Mouse (Mus musculus) embryonic facial prominence, embryonic 13.5 days (tissue): ENCODE results near the gene Gm42417. TPM values are rescaled to one million over a fixed set of nuclear protein-coding genes. Genes with fewer than 3 reads are reported as not detected.
A peak's percentile ranks its signal among the peaks of the same experiment; 100 is the strongest.

Experiments
- ATAC-seq: fragments of 200-750 bp; cut with Nextera tagmentation; 2 replicates; pipeline ENCODE4 v1.8.0; 2017; ENCODE audit warnings: low read depth; ENCODE audit not compliant: insufficient number of reproducible peaks, insufficient read depth, low FRiP score, low TSS enrichment
- H3K27ac ChIP-seq: fragments of 300-500 bp; sonication (generic); 2 replicates; pipeline ENCODE4 v1.5.1; 2015; ENCODE audit warnings: moderate library complexity, mild to moderate bottlenecking, inconsistent platforms
- H3K27me3 ChIP-seq: fragments of 300-500 bp; sonication (generic); 2 replicates; pipeline ENCODE4 v1.6.1; 2015; ENCODE audit warnings: mild to moderate bottlenecking, inconsistent platforms
- H3K36me3 ChIP-seq: fragments of 300-500 bp; sonication (generic); 2 replicates; pipeline ENCODE4 v1.6.1; 2015; ENCODE audit warnings: mild to moderate bottlenecking, inconsistent platforms
- H3K4me1 ChIP-seq: fragments of 300-500 bp; sonication (generic); 2 replicates; pipeline ENCODE4 v1.6.1; 2015; ENCODE audit warnings: inconsistent platforms
- H3K4me2 ChIP-seq: fragments of 300-500 bp; sonication (generic); 2 replicates; pipeline ENCODE4 v1.6.1; 2015; ENCODE audit warnings: moderate library complexity, mild to moderate bottlenecking, inconsistent platforms
- H3K4me3 ChIP-seq: fragments of 300-500 bp; sonication (generic); 2 replicates; pipeline ENCODE4 v1.5.1; 2015; ENCODE audit warnings: mild to moderate bottlenecking, inconsistent platforms
- H3K9ac ChIP-seq: fragments of 300-500 bp; sonication (generic); 2 replicates; pipeline ENCODE4 v1.6.1; 2015; ENCODE audit warnings: mild to moderate bottlenecking, inconsistent platforms
- H3K9me3 ChIP-seq: fragments of 300-500 bp; sonication (generic); 2 replicates; pipeline ENCODE4 v1.6.1; 2016; ENCODE audit warnings: inconsistent platforms
- WGBS: fragments of 180-500 bp; shearing (Covaris S2); methylation state at CpG from one replicate; pipeline ENCODE4 v1.1.7; 2015; ENCODE audit warnings: mixed read lengths; 5-methylcytosine and 5-hydroxymethylcytosine counted together
- polyA plus RNA-seq: library from polyadenylated mRNA; unstranded; fragments of >200 nt; fragmentation: Nextera tagmentation; extraction: Ambion mirVana; gene quantifications from 2 replicates; pipeline ENCODE4 v1.2.1, GENCODE M21; 2015

Gm42417 gene
- not detected in 2 replicates for polyA plus RNA-seq

DNA sequence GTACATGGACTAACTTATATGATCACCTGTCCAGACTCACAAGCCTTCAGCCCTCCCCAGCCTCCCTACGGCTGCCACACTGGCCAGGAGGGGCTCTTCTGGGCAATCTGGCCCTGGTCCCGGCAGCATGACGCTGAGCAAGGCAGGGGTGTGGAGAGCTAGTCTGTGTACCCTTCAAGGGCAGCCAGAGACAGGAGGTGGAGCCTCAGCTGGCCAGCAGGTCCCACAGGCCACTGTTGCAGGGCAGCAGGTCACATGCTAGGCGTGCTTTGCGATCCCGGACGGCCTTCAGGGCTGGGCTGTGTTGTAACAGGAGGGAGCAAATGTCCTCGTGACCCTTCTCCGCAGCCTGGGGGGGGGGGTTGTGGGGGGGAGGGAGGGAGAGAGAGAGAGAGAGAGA, at the start of gene Gm42417:
Gene Gm42417 (minus strand): TSS at position 244 of the 400 bp plus-strand sequence.
- peaks cover 47% of the 10 kb centered on the region for H3K36me3 ChIP-seq
- H3K4me2 ChIP-seq = no peak within 1 kb of the TSS

DNA sequence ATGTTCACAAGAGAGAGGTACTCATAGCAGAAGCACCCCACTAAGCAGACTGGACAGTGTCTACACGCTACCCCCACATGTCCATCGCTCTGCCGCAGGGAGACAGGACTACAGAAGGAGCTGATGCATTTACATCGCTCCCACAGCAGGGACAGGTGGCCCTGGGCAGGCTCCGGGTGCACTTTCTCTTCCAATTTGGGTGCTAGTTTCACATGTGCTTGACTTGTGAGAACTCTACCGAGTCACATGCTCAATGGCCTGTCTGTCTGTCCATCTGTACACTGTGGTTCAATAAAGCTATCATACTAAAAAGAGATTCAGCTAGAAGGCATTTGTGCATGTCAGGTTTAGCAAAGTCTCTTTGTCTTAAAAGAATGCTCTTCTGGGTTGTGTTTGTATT, 48.6 kb upstream of the Gm42417 start:
- Histone ChIP-seq H3K4me3 (no peak overlapping the region), H3K4me1 (peaks cover 75% of the 10 kb centered on the region), H3K36me3 (no peaks in the 10 kb centered on the region), H3K4me2 (no peak overlapping the region), H3K27ac (peak overlapping the region; percentile 89), H3K9ac (no peak overlapping the region), H3K27me3 (no peaks in the 10 kb centered on the region), H3K9me3 (no peaks in the 10 kb centered on the region)
- WGBS = 85% methylated on average over 6 of the region's 6 CpGs
- ATAC-seq = no peak

More for the DNA sequence above, at the start of gene Gm42417:
- no peak within 1 kb of the TSS for H3K9ac ChIP-seq
- ATAC-seq = no peak
- no peaks in the 10 kb centered on the region for H3K9me3 ChIP-seq
- H3K27ac ChIP-seq = no peak within 1 kb of the TSS
- H3K4me3 ChIP-seq = no peak within 1 kb of the TSS
- 56% methylated on average over 9 of the region's 9 CpGs for WGBS
- no peaks in the 10 kb centered on the region for H3K27me3 ChIP-seq
- peaks cover 14% of the 10 kb centered on the region for H3K4me1 ChIP-seq

DNA sequence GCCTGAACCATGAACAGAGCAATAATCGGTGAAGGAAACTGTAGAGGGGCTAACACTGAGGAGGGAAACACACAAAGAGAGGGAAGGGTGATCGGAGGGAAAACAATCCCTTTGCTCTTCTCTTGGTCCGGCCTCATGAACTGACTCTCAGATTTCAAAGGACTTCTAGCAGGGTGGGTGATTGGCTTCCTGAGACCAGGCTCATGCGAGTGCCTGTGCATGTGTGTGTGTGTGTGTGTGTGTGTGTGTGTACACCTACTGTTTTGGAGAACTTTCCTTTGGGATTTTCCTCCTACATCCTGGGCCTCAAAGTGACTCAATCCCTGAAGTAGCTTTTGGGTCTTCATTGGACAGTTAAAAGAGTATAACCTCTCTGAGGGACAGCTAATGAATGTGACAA, 47.1 kb upstream of the Gm42417 start:
- Histone ChIP-seq H3K27ac (no peak overlapping the region), H3K36me3 (no peaks in the 10 kb centered on the region), H3K27me3 (no peaks in the 10 kb centered on the region), H3K4me3 (no peak overlapping the region), H3K9ac (no peak overlapping the region), H3K4me1 (peaks cover 75% of the 10 kb centered on the region), H3K9me3 (no peaks in the 10 kb centered on the region), H3K4me2 (no peak overlapping the region)
- WGBS = 17% methylated on average over 4 of the region's 4 CpGs
- ATAC-seq = no peak

DNA sequence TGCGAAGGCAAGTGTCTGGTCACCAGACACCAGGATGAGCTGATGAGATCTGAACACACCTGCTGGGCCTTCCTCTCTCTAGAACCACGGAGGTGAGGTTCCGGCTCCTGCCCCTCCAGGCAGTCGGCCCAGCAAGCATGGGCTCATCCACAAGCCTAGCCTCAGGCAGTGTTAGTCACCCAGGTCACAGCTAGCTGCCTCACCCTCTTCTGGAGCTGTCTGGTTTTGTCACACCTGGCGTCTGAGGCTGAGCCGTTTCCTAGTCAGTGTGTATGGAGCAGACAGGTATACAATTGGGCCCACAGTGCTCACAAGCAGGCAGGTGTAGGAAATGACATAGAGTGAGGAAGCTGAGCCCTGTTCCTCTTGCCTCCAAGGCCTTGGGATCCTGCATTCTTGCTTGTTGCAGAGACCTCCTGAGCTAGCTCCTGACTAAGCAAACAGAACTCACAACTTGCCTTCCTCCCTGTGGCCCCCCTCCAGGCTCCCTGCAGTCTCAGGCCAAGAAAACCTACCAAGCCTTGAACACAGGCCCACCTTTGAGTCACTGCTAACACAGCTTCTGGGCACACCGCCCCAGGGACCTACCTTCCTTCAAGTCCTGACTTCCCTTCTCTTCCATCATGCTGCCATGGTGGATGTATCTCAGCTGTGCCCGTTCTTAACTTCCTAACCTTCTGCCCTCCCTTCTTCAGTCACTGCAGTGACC, 44.3 kb upstream of the Gm42417 start:
- Histone ChIP-seq H3K4me3 (no peak overlapping the region), H3K27ac (no peak overlapping the region)
- 67% methylated on average over 8 of the region's 8 CpGs for WGBS

DNA sequence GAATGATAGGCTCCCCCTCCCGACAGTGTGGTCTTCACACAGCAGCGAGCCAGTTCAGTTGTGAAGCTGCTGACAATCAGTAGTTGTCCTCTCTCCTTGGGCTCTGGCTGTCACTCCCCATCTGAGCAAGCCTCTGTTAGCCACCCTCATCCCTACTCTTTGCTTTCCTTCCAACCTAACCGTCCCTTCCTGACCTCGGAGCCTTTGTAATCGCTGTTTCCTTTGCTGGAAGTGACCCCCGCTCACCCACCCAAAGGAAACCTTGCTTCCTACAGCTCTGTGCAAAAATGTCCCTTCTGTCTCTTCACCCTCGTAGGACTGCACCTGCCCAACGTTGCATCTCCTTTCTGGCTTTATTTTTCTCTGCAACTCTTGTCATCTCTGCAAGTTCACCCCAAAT, 43.0 kb upstream of the Gm42417 start:
- Histone ChIP-seq H3K4me2 (no peak overlapping the region), H3K36me3 (no peaks in the 10 kb centered on the region), H3K4me1 (peaks cover 62% of the 10 kb centered on the region), H3K27ac (no peak overlapping the region), H3K9me3 (no peaks in the 10 kb centered on the region), H3K27me3 (no peaks in the 10 kb centered on the region), H3K9ac (no peak overlapping the region), H3K4me3 (no peak overlapping the region)
- no peak for ATAC-seq
- WGBS = 73% methylated on average over 8 of the region's 8 CpGs

More for the DNA sequence above, 44.3 kb upstream of the Gm42417 start:
- no peak for ATAC-seq
- no peaks in the 10 kb centered on the region for H3K27me3 ChIP-seq
- peaks cover 74% of the 10 kb centered on the region for H3K4me1 ChIP-seq
- no peaks in the 10 kb centered on the region for H3K36me3 ChIP-seq
- no peak overlapping the region for H3K4me2 ChIP-seq
- no peaks in the 10 kb centered on the region for H3K9me3 ChIP-seq
- H3K9ac ChIP-seq = no peak overlapping the region

DNA sequence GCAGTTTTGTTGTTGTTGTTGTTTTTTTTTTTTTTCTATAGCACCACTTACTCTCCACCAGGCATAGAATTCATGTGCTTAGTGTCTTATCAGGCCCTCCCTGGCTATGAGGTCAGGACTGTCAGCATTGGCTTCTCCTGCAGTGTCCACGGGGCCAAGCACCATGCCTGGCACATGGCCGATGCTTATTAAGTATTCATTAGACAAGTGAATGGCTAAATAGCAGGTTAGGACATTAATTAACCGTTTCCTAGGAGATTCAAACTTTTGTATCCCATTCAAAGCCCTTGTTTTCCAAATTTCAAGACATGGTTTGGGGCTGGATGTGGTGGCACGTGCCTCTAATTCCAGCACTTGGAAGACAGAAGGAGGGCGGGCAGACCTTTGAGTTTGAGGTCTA, 42.0 kb upstream of the Gm42417 start:
- 79% methylated on average over 5 of the region's 5 CpGs for WGBS
- Histone ChIP-seq H3K9ac (no peak overlapping the region), H3K9me3 (no peaks in the 10 kb centered on the region), H3K27ac (peak overlapping the region; percentile 92), H3K4me1 (peaks cover 62% of the 10 kb centered on the region), H3K4me3 (no peak overlapping the region), H3K36me3 (no peaks in the 10 kb centered on the region), H3K27me3 (no peaks in the 10 kb centered on the region), H3K4me2 (no peak overlapping the region; the same call in 1 of the 2 replicates)
- no peak for ATAC-seq

DNA sequence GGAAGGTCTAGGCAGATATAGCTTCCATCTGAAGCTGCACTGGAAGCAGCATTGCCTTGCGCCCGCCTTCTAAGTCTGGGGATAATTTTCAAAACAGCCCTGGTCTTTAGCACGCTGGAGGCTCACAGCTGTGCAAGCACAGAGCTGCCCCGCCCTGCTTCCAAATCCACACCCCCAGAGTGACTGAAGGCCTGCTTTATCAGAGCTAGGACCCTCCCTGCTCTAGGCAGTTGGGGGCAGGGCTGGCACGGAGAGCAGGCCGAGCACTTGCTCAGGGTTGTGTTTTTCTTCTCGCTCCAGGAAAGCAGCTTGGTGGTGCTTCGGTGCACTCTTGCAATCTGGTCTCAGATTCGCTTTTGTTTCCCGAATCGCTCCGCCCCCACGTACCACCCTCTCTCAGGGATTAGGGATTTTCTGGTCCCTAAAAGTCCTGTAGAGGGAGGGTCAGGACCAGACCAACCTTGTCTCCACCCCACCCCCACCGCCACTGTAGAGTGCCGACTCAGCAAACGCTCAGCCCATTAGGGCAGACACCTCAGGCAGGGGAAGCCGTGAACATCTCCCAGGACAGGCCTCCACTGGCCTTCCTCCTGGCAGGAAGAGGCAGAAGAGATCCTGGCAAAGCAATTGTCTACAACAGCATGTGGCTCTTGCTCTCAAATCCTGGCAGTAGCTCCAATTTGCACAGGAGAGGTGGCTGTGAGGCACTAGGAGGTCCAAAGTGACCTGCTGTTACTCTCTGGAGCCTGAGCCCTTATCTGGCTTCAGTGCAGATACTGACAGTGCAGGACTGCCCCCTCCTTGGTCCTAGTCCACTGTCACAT, 41.4 kb upstream of the Gm42417 start:
- peak; percentile 88 for ATAC-seq
- Histone ChIP-seq H3K4me1 (peaks cover 61% of the 10 kb centered on the region), H3K27ac (peak overlapping the region; percentile 92), H3K4me3 (peak overlapping the region; percentile 17), H3K9me3 (no peaks in the 10 kb centered on the region), H3K4me2 (peak overlapping the region; percentile 56), H3K9ac (peak overlapping the region; percentile 54), H3K36me3 (no peaks in the 10 kb centered on the region), H3K27me3 (no peaks in the 10 kb centered on the region)
- 2% methylated on average over 17 of the region's 17 CpGs for WGBS

DNA sequence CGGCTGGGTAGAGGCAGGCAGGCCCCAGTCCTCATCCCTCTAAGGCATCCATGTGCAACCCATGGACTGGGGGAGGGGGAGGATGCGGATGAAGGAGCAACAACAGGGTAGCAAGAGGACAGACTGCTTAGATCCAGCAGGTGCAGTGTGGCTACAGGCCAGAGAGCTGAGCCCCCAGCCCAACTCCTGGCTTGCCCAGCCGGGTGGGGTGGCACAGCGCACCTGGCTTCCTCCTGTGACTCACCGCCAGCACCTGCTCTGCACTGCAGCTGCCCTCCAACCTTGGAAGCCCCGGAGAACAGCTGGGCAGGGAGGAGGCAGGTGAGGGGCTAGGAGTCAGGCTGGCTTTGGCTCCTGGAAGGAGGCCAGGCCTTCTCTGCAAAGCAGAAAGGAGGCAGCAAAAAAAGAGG, 40.8 kb upstream of the Gm42417 start:
- H3K4me3 ChIP-seq = peak overlapping the region; percentile 17
- ATAC-seq = peak; percentile 50
- no peaks in the 10 kb centered on the region for H3K27me3 ChIP-seq
- H3K9me3 ChIP-seq = no peaks in the 10 kb centered on the region
- peak overlapping the region; percentile 54 for H3K9ac ChIP-seq
- peaks cover 64% of the 10 kb centered on the region for H3K4me1 ChIP-seq
- H3K27ac ChIP-seq = peak overlapping the region; percentile 92
- H3K4me2 ChIP-seq = peak overlapping the region; percentile 56
- 10% methylated on average over 6 of the region's 6 CpGs for WGBS
- H3K36me3 ChIP-seq = no peaks in the 10 kb centered on the region

DNA sequence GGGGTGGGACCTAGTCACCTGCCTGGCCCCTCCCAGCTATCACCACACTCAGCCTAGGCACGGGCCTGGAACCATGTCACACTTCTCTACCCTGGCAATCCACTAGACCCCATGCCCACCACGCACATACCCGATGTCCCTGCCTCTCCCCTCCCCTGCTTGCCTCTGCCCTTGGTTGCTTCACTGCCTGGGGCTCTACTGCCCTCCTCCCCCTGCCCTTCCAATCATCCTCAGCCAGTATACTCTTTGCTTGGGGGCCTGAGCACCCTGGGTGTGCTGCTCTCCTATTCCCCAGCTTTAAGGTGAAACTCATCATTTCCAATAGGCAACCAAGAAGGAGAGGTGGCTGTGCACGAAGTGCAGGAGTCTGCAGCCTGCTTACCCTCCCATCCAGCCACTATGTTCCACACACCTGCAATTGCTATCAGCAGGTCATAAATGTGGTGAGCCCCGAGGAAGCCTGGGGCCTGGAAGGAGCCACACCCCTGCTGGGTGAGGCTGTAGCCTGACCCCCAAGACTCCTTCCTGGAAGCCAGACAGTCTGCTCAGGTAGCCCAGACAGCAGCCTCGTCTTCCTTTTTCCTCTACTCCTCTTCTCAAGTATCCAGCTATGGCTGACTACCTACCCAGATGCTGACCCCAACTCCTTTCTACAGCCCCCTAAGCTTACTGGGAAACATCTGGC, 37.9 kb upstream of the Gm42417 start:
- Histone ChIP-seq H3K36me3 (no peaks in the 10 kb centered on the region), H3K9ac (no peak overlapping the region), H3K9me3 (no peaks in the 10 kb centered on the region), H3K4me1 (peaks cover 71% of the 10 kb centered on the region), H3K27ac (no peak overlapping the region), H3K27me3 (no peaks in the 10 kb centered on the region), H3K4me2 (no peak overlapping the region), H3K4me3 (no peak overlapping the region)
- 53% methylated on average over 6 of the region's 6 CpGs for WGBS
- ATAC-seq = no peak

DNA sequence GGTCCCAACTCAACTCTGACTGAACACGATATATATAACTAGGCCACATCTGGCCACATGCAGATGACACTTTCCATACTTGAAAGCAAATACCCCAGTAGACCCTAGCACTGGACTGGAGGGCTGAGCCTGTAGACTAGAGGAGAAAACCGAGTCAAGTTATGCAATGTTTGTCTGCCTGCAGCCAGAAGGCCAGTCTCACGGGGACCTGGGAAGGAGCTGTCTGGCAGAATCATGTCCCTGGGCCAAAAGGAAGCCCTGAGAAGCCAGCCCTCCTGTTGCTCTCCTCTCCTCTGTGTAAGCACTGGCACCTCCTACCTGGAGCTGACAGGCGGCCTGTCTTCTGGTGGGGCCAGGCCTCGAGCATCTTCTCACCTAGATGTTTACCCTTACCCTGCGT, 36.1 kb upstream of the Gm42417 start:
- 49% methylated on average over 6 of the region's 6 CpGs for WGBS
- Histone ChIP-seq H3K27ac (no peak overlapping the region), H3K4me2 (no peak overlapping the region), H3K9me3 (no peaks in the 10 kb centered on the region), H3K4me3 (no peak overlapping the region), H3K36me3 (no peaks in the 10 kb centered on the region), H3K9ac (no peak overlapping the region), H3K27me3 (no peaks in the 10 kb centered on the region), H3K4me1 (peaks cover 69% of the 10 kb centered on the region)
- no peak for ATAC-seq

DNA sequence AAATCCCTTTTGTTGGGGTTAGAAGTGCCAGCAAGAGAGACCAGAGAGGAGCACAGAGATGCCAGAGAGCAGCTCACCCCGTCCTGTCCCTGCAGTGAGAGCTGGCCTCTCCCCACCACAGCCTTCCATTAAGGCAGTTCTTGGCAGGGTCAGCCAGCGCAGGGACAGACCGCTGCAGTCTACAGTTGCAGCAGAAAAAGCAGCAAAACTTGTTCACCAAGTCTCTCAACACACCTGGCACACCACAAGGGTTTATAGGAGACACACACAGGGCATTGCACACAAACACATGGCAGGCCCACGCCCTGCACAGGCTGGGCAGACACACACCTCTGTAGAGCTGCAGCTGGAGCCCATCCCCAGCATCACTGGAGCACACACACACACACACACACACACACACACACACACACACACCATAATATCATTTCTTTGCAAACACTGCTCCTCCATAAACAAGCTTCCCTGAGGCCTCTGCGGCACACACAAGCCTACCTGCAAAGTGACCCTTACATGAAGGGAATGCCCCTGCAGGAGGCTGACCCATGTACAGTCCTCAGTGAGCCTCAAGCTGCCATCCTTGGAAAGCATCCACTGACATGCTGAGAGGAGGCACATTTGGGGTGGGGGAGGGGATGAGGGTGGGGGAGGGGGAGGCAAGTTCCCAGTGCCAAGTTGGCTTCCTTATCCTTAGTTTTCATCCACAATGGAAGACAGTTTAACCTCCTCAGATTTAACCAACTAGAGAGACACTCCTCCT, 35.1 kb upstream of the Gm42417 start:
- Histone ChIP-seq H3K9ac (no peak overlapping the region), H3K9me3 (no peaks in the 10 kb centered on the region), H3K4me1 (peaks cover 69% of the 10 kb centered on the region), H3K4me3 (no peak overlapping the region), H3K27ac (peak overlapping the region; percentile 4; the same call in 1 of the 2 replicates), H3K36me3 (no peaks in the 10 kb centered on the region), H3K27me3 (no peaks in the 10 kb centered on the region), H3K4me2 (no peak overlapping the region)
- 77% methylated on average over 5 of the region's 5 CpGs for WGBS
- no peak for ATAC-seq
